Mouse (Mus musculus) hindbrain, embryonic 11.5 days (tissue): ENCODE results near the gene Kcnt2. TPM values are rescaled to one million over a fixed set of nuclear protein-coding genes. Genes with fewer than 3 reads are reported as not detected.

ENCODE experiments used
- ATAC-seq: fragments of 200-750 bp; cut with Nextera tagmentation; 2 replicates; pipeline ENCODE4 v1.8.0; 2017; ENCODE audit warnings: mild to moderate bottlenecking, moderate TSS enrichment, moderate library complexity; ENCODE audit not compliant: low FRiP score
- DNase-seq: peaks from one replicate; pipeline ENCODE4 v3.0.0-alpha.2; 2015; ENCODE audit warnings: low spot score
- H3K27ac ChIP-seq: fragments of 300-500 bp; sonication (generic); 2 replicates; pipeline ENCODE4 v1.5.1; 2014; ENCODE audit warnings: mild to moderate bottlenecking, low read depth, low read length
- H3K27me3 ChIP-seq: fragments of 300-500 bp; sonication (generic); 2 replicates; pipeline ENCODE4 v1.6.1; 2014; ENCODE audit warnings: mild to moderate bottlenecking, low read length, moderate library complexity, mixed read lengths; ENCODE audit not compliant: control insufficient read depth, insufficient read depth
- H3K36me3 ChIP-seq: fragments of 300-500 bp; sonication (generic); 2 replicates; pipeline ENCODE4 v1.6.1; 2014; ENCODE audit warnings: mild to moderate bottlenecking, low read length, moderate library complexity, mixed read lengths; ENCODE audit not compliant: control insufficient read depth, insufficient read depth
- H3K4me1 ChIP-seq: fragments of 300-500 bp; sonication (generic); replicated peaks from 2 replicates; pipeline ENCODE4 v1.6.1; 2014; ENCODE audit warnings: low read length, mixed read lengths; ENCODE audit not compliant: control insufficient read depth, insufficient read depth
- H3K4me2 ChIP-seq: fragments of 300-500 bp; sonication (generic); replicated peaks from 2 replicates; pipeline ENCODE4 v1.6.1; 2014; ENCODE audit warnings: mild to moderate bottlenecking, low read depth, low read length
- H3K4me3 ChIP-seq: fragments of 300-500 bp; sonication (generic); 2 replicates; pipeline ENCODE4 v1.5.1; 2014; ENCODE audit warnings: low read depth, low read length
- H3K9ac ChIP-seq: fragments of 300-500 bp; sonication (generic); 2 replicates; pipeline ENCODE4 v1.6.1; 2014; ENCODE audit warnings: low read depth, low read length
- H3K9me3 ChIP-seq: fragments of 300-500 bp; sonication (generic); 2 replicates; pipeline ENCODE4 v1.6.1; 2016; ENCODE audit warnings: low read length; ENCODE audit not compliant: control insufficient read depth
- WGBS: fragments of 180-500 bp; shearing (Covaris S2); extraction: QIAGEN DNeasy Blood & Tissue Kit; methylation state at CpG from one replicate; pipeline ENCODE4 v1.1.7; 2014; 5-methylcytosine and 5-hydroxymethylcytosine counted together
- polyA plus RNA-seq: library from polyadenylated mRNA; unstranded; fragments of >200 nt; fragmentation: Nextera tagmentation; extraction: Ambion mirVana; gene quantifications from 2 replicates; pipeline ENCODE4 v1.2.1, GENCODE M21; 2014

Kcnt2 gene
- polyA plus RNA-seq, 1 experiment from 2014 or later: 1.6 TPM

GRCm38 (mm10) chr1:140326709-140327108 lies 80.8 kb downstream of the Kcnt2 start:
- DNase-seq (no peak), ATAC-seq (no peak)
- WGBS: 78% methylated on average over 3 of the region's 3 CpGs
- Histone ChIP-seq H3K4me2 (no peak overlapping the region), H3K27me3 (no peaks in the 10 kb centered on the region), H3K9ac (no peak overlapping the region), H3K27ac (no peak overlapping the region), H3K9me3 (no peaks in the 10 kb centered on the region), H3K36me3 (no peaks in the 10 kb centered on the region), H3K4me1 (no peaks in the 10 kb centered on the region), H3K4me3 (no peak overlapping the region)

- Histone ChIP-seq H3K27me3 (no peaks in the 10 kb centered on the region), H3K4me1 (no peaks in the 10 kb centered on the region), H3K27ac (no peak overlapping the region), H3K36me3 (no peaks in the 10 kb centered on the region), H3K9ac (no peak overlapping the region), H3K4me3 (no peak overlapping the region), H3K4me2 (no peak overlapping the region), H3K9me3 (no peaks in the 10 kb centered on the region)
- ATAC-seq (no peak), DNase-seq (no peak)
- 86% methylated on average over 3 of the region's 3 CpGs for WGBS
Observed at GRCm38 (mm10) chr1:140333702-140334101, 87.7 kb downstream of the Kcnt2 start.

- no peaks in the 10 kb centered on the region for H3K36me3 ChIP-seq
- ATAC-seq (no peak), DNase-seq (no peak)
- H3K4me1 ChIP-seq: no peaks in the 10 kb centered on the region
- no peak overlapping the region for H3K4me2 ChIP-seq
- no peaks in the 10 kb centered on the region for H3K9me3 ChIP-seq
- H3K4me3 ChIP-seq: no peak overlapping the region
- H3K9ac ChIP-seq: no peak overlapping the region
- no peak overlapping the region for H3K27ac ChIP-seq
- no peaks in the 10 kb centered on the region for H3K27me3 ChIP-seq
Observed at GRCm38 (mm10) chr1:140338417-140338816, 92.5 kb downstream of the Kcnt2 start.

GRCm38 (mm10) chr1:140339368-140339767 lies 93.4 kb downstream of the Kcnt2 start:
- 80% methylated on average over 4 of the region's 4 CpGs for WGBS
- Histone ChIP-seq H3K27ac (no peak overlapping the region), H3K4me1 (no peaks in the 10 kb centered on the region), H3K27me3 (no peaks in the 10 kb centered on the region), H3K4me3 (no peak overlapping the region), H3K4me2 (no peak overlapping the region), H3K36me3 (no peaks in the 10 kb centered on the region), H3K9ac (no peak overlapping the region), H3K9me3 (no peaks in the 10 kb centered on the region)
- DNase-seq (no peak), ATAC-seq (no peak)

- Histone ChIP-seq H3K9ac (no peak overlapping the region), H3K36me3 (no peaks in the 10 kb centered on the region), H3K27ac (no peak overlapping the region), H3K4me1 (no peaks in the 10 kb centered on the region), H3K9me3 (no peaks in the 10 kb centered on the region), H3K27me3 (no peaks in the 10 kb centered on the region), H3K4me2 (no peak overlapping the region), H3K4me3 (no peak overlapping the region)
- ATAC-seq (no peak), DNase-seq (no peak)
- 40% methylated on average over 2 of the region's 2 CpGs for WGBS
Observed at GRCm38 (mm10) chr1:140364787-140365186, 118.8 kb downstream of the Kcnt2 start.

GRCm38 (mm10) chr1:140373532-140373931 lies 127.6 kb downstream of the Kcnt2 start:
- Histone ChIP-seq H3K9me3 (no peaks in the 10 kb centered on the region), H3K4me2 (no peak overlapping the region), H3K9ac (no peak overlapping the region), H3K4me1 (no peaks in the 10 kb centered on the region), H3K27ac (no peak overlapping the region), H3K27me3 (no peaks in the 10 kb centered on the region), H3K4me3 (no peak overlapping the region), H3K36me3 (no peaks in the 10 kb centered on the region)
- DNase-seq (no peak), ATAC-seq (no peak)
- WGBS: 87% methylated on average over 1 of the region's 1 CpGs

- no peaks in the 10 kb centered on the region for H3K4me1 ChIP-seq
- H3K36me3 ChIP-seq: no peaks in the 10 kb centered on the region
- H3K9me3 ChIP-seq: no peaks in the 10 kb centered on the region
- ATAC-seq (no peak), DNase-seq (no peak)
- H3K9ac ChIP-seq: no peak overlapping the region
- no peaks in the 10 kb centered on the region for H3K27me3 ChIP-seq
- H3K4me3 ChIP-seq: no peak overlapping the region
- WGBS: 71% methylated on average over 2 of the region's 2 CpGs
- no peak overlapping the region for H3K4me2 ChIP-seq
- no peak overlapping the region for H3K27ac ChIP-seq
Observed at GRCm38 (mm10) chr1:140378791-140379190, 132.8 kb downstream of the Kcnt2 start.

- H3K4me1 ChIP-seq: no peaks in the 10 kb centered on the region
- H3K36me3 ChIP-seq: no peaks in the 10 kb centered on the region
- DNase-seq (no peak), ATAC-seq (no peak)
- WGBS: 67% methylated on average over 2 of the region's 2 CpGs
- no peak overlapping the region for H3K4me2 ChIP-seq
- no peaks in the 10 kb centered on the region for H3K9me3 ChIP-seq
- H3K27me3 ChIP-seq: no peaks in the 10 kb centered on the region
- H3K4me3 ChIP-seq: no peak overlapping the region
- no peak overlapping the region for H3K27ac ChIP-seq
- no peak overlapping the region for H3K9ac ChIP-seq
Observed at GRCm38 (mm10) chr1:140379526-140379925, 133.6 kb downstream of the Kcnt2 start.

GRCm38 (mm10) chr1:140381093-140381492 lies 135.1 kb downstream of the Kcnt2 start:
- Histone ChIP-seq H3K9ac (no peak overlapping the region), H3K36me3 (no peaks in the 10 kb centered on the region), H3K9me3 (no peaks in the 10 kb centered on the region), H3K4me1 (no peaks in the 10 kb centered on the region), H3K4me3 (no peak overlapping the region), H3K27me3 (no peaks in the 10 kb centered on the region), H3K27ac (no peak overlapping the region), H3K4me2 (no peak overlapping the region)
- no peak for ATAC-seq
- DNase-seq: no peak
- 93% methylated on average over 3 of the region's 3 CpGs for WGBS
